Mouse (Mus musculus) kidney, postnatal 14 days (tissue): Measurements from ENCODE around the gene Taf8.
A peak's percentile ranks its signal among the peaks of the same experiment; 100 is the strongest.

Experiments
- DNase-seq: peaks from one replicate; pipeline ENCODE4 v3.0.0; 2022; ENCODE audit warnings: mixed read lengths

Gene Taf8

GRCm38 (mm10) chr17:47501946-47502706, at the start of gene Taf8:
Gene Taf8, minus strand, starts transcription at chr17:47502292.
- peak; percentile 95 for DNase-seq

DNA sequence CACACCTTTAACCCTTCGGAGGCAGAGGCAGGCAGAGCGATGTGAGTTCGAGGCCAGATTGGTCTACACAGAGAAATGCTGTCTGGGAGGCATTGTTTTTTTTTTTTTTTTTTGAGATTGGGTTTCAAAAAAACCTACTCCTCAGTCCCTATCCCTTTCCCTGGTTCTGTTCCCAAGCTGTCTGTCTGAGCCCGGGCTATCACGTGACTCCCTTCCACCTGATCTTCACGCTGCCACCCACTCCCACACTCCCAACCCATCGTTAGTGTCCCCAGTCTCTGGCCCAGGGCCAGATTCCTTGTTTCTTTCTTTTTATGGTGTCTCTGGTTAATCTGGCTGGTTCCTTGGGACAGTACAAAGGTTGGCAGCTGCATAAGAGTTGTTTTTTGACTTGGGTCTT, 49.0 kb upstream of the Taf8 start:
- peak; percentile 16 for DNase-seq

GRCm38 (mm10) chr17:47545861-47546331, 43.8 kb upstream of the Taf8 start:
- DNase-seq: no peak

GRCm38 (mm10) chr17:47545154-47545553, 43.1 kb upstream of the Taf8 start:
- no peak for DNase-seq

DNA sequence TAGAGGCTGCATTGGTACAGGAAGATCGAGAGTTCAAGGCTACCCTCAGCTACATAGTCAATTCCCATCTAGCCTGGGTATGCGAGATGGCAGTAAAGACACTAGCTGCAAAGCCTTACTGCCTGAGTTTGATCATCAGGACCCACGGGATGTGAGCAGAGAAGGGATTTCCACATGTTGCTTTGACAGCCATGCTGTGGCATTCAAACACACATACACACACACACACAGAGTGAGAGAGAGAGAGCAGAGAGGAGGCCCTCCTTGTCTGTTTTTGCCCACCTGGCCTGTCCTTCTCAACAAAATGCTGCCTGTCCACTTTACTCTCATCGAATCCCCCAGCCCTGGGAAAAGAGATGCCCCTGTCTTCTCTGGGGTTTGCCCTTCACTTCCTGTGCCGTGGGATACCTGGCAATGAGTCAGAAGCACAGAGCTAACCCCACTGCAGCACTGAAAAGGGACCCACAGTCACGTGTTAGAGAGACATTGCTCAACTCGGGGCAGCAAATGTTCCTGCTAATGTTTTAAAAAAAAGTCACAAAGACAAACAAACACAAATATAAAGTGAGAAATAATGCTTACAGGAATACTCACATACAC, 41.1 kb upstream of the Taf8 start:
- peak; percentile 15 for DNase-seq

GRCm38 (mm10) chr17:47542061-47542460, 40.0 kb upstream of the Taf8 start:
- DNase-seq: no peak

- DNase-seq: no peak
These were observed 37.0 kb upstream of the Taf8 start for GRCm38 (mm10) chr17:47539128-47539527.

GRCm38 (mm10) chr17:47538049-47538448, 36.0 kb upstream of the Taf8 start:
- DNase-seq: no peak

DNA sequence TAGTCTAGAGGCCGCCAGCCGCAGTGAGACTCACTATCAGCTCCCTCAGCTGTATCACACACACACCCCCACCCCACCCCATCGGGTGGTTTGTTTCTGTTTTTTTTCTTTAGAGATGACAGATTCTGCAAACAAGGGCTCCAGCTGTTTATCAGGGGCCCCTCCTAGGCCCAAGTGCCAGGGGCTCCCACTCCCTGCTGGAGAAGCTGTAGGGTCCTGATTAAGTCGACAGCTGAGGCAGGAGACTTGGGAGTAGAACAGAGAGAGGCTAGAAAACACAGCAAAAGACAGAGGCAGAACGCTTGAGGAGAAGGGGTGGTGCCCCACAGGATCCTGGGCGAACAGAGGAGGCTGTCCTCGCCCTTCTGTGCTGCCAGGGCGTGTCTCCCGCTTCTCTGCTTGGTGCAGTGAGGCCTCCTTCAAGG, 33.7 kb upstream of the Taf8 start:
- no peak for DNase-seq

- no peak for DNase-seq
These were observed 31.6 kb upstream of the Taf8 start for GRCm38 (mm10) chr17:47533691-47534090.

DNA sequence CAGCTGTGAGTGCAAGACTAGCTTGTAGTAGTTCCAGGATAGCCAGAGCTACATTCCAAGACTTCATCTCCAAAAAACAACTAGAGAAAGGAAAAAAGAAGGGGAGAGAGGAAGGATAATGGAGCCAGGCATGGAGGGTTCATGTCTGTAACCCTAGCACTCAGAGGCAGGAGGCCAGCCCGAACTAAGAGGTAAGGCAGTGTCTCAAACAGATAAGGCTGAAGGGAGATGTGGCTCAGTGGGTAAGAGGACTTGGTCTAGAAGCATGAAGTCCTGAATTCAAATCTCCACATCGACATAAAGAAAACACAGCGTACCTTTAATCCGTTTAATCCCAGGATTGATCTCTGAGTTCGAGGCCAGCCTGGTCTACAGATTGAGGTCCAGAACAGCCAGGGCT, 30.3 kb upstream of the Taf8 start:
- DNase-seq: no peak

DNA sequence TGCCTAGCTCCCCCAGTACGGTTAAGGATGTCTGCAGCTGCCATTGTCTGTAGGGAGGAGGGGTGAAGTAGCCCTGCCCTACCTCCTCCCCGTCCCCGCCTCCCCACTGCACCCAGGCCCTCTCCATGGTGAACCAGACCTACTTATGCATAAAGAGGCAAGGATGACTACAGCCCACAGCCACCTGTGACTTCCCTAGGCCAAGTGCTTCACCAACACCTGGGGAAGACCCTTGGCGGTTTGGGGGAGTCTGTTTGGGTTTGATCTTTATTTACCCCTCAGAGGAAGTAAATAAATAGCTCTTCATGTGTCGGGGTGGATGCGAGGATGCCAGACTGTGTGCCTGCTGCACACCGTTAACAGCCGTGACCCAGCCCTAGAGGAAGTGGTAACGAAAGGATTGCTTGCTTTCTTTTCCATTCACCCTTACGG, 29.3 kb upstream of the Taf8 start:
- no peak for DNase-seq

DNA sequence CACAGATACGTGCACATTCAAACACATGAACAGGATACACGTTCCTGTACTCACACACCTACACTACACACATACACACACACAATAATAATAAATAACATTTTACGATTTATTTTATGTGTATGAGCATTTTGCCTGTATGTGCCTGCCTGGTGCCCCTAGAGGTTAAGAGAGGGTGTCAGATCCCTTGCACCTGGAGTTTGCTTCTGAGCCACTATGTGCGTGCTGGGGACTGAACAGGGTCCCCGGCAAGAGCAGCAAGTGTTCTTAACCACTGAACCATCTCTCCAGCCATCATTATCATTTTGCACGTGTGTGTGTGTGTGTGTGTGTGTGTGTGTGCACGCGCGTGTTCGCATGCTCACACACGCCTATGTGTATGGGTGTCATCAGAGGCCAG, 27.5 kb upstream of the Taf8 start:
- no peak for DNase-seq

GRCm38 (mm10) chr17:47528919-47529318, 26.8 kb upstream of the Taf8 start:
- DNase-seq: no peak

GRCm38 (mm10) chr17:47527581-47528300, 25.6 kb upstream of the Taf8 start:
- no peak for DNase-seq

- DNase-seq: no peak
These were observed 24.9 kb upstream of the Taf8 start for GRCm38 (mm10) chr17:47526856-47527520.

- DNase-seq: no peak
These were observed 22.9 kb upstream of the Taf8 start for GRCm38 (mm10) chr17:47524991-47525390.

DNA sequence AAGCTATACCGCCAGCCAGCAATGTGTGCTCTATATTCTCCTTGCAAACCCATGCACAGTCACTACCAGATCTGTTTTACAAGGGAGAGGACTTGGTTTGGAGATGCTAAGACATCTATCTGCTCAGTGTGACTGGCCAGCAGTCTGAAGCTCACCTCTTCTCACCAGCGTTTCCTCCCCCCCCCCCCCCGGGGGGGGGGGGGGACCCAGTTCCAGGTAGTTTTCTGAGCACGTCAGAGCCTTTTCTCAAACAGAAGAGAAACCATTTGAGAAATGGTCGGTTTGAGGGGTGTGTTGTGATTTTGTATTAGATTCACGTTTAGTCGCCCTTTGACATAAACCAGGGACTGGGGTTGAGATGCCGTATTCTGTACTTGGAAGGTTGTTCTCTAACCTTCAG, 22.0 kb upstream of the Taf8 start:
- no peak for DNase-seq

DNA sequence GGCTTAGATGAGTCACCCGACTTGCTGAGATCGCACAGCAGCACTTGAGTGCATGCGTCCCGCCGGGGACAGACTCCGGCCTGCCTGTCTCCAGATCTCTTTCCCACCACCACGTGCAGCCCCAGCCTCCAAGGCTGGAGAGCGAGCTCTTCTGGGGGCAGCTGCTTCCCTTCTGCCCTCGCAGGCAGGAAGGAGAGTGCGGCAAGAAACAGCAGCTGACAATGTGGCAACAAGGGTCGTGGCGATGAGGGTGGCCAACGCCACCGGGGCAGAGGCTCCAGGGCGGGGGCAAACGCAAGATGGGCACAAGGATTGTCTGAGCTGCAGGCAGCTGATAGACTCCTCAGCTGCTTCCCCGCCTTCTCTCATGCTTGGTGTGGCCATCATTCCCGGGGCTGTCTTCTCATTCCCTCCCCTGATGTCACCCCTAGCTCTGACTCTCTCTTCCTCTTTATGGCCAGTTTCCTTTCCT, 21.2 kb upstream of the Taf8 start:
- peak; percentile 48 for DNase-seq

DNA sequence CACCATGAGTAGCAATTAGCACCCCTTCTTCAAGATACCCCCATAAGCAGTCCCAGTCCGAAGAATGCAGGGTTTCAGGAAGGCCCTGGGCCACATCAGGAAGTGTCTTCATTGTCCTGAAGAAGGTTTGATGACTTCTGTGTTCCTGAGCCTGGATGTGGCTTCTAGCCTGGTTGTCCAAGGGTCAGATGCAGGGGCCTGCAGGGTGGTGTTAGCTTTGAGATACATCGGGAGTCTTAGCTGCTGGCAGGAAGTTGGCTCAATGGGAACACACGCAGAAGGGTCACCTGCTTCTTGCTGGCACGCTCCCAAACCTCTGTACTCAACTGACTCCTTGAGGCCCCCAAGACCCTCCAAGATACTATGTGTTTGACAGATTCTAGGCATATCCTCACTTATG, 20.4 kb upstream of the Taf8 start:
- no peak for DNase-seq

DNA sequence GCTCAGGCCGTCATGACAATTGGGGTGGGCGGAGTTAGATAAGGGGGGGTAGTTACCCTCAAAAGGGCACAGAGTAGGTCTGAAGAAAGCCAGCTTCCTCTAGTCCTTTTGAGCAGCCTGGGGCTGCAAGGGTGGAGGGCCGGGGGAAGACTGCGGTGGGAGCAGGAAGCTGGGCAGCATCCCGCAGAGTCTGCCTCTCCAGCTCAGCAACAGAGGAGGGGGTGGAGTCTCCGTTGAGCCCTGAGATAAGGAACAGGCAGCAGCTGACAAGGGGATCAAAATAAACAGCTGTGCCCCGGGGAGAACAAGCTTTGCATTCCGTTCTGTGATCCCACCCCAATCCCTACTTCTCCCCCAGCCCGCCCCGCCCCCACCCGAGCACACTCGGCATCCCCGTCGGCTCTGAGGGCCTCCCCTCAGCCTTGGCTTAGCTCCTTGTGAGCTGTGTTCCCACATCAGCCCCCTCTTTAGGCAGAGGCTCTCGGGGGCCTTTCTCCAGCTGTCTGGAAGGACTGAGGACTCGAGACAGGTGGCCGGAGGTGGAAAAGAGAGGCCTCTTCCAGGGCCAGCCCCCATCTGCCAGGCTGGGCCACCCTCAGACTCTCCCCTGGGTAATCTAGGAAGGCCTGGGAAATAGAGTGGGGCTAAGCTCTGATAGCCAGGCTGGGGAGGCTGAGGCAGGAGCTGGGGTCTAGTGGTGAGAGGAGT, 19.6 kb upstream of the Taf8 start:
- peak; percentile 76 for DNase-seq

- DNase-seq: no peak
These were observed 16.1 kb upstream of the Taf8 start for GRCm38 (mm10) chr17:47518205-47518604.
